ENCODE assay signal across 11 mouse cellular contexts in genomic region chr2:11438231-11438954, GRCm38 (mm10).
"Had no signal": no experiment of that assay in that cellular context is flagged by ENCODE, and none has a peak within 500 bp of the region (broad histone marks: within the 10 kb centered on the region; RNA-seq: fewer than 3 reads in every experiment).

No protein-coding gene starts in this region.

- H3K27ac ChIP-seq: intestine, embryonic 15.5 days; left cerebral cortex, adult 2 months; limb, embryonic 15.5 days; liver, embryonic 15.5 days; midbrain, embryonic 13.5 days had no signal

- H3K9me3 ChIP-seq: intestine, embryonic 15.5 days; limb, embryonic 15.5 days; liver, embryonic 15.5 days had no signal

- DNase-seq: kidney, adult 18-20 months; kidney, postnatal 10 days; kidney, postnatal 4 days; right cerebral cortex, adult 18-20 months; right cerebral cortex, postnatal 25 days; thymus, postnatal 14 days had no signal

- H3K27me3 ChIP-seq: intestine, embryonic 15.5 days; limb, embryonic 15.5 days; liver, embryonic 15.5 days; midbrain, embryonic 13.5 days had no signal

- H3K4me2 ChIP-seq: intestine, embryonic 15.5 days; limb, embryonic 15.5 days; liver, embryonic 15.5 days; midbrain, embryonic 13.5 days had no signal

- H3K4me3 ChIP-seq: intestine, embryonic 15.5 days; left cerebral cortex, adult 2 months; limb, embryonic 15.5 days; liver, embryonic 15.5 days; midbrain, embryonic 13.5 days had no signal

- H3K4me1 ChIP-seq: intestine, embryonic 15.5 days; limb, embryonic 15.5 days; liver, embryonic 15.5 days; midbrain, embryonic 13.5 days had no signal

- ATAC-seq: intestine, embryonic 15.5 days; midbrain, embryonic 13.5 days had no signal

- H3K9ac ChIP-seq: intestine, embryonic 15.5 days; limb, embryonic 15.5 days; liver, embryonic 15.5 days; midbrain, embryonic 13.5 days had no signal

- H3K36me3 ChIP-seq: intestine, embryonic 15.5 days; limb, embryonic 15.5 days; liver, embryonic 15.5 days; midbrain, embryonic 13.5 days had no signal
